Mouse (Mus musculus) G1E (cell line): Measurements from ENCODE around the gene Fut8.

Experiments
- CTCF ChIP-seq: IDR thresholded peaks from 2 replicates; pipeline ENCODE4 v1.5.1; 2012; ENCODE audit warnings: low read depth, low read length, inconsistent platforms, mixed read lengths
- GATA1 ChIP-seq: IDR thresholded peaks from 2 replicates; pipeline ENCODE4 v1.6.1; 2012; ENCODE audit warnings: borderline replicate concordance, low read length, inconsistent platforms, mixed read lengths
- GATA2 ChIP-seq: IDR thresholded peaks from 2 replicates; pipeline ENCODE4 v1.6.1; 2012; ENCODE audit warnings: low read depth, low read length, inconsistent platforms, borderline replicate concordance
- POLR2AphosphoS5 ChIP-seq: IDR thresholded peaks from 2 replicates; pipeline ENCODE4 v1.6.1; 2012; ENCODE audit warnings: low read depth, low read length, inconsistent platforms; ENCODE audit not compliant: insufficient replicate concordance
- TAL1 ChIP-seq: conservative IDR thresholded peaks from 2 replicates; pipeline ENCODE4 v1.6.1; 2012; ENCODE audit warnings: low read depth, low read length, inconsistent platforms, mixed read lengths

DNA sequence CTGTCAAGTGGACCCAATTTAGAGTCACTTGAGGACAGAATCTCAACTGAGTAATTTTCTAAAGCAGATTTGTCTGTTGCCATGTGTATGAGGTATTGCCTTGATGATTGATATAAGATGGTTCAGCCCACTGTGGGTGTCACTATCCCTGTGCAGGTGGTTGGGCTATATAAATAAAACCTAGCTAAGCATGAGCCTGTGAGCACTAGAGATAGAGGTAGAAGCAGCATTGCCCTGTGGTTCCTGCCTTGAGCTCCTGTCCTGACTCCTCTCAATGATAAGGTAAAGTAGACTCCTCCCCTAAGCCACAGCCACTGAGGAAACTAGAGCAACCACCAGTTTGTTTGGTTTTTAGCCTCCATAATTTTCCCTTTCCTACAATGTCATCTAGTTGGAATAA is 191.5 kb downstream of the Fut8 start:
- no peak for TF ChIP-seq CTCF
- no peak for TF ChIP-seq GATA2
- TF ChIP-seq POLR2AphosphoS5, result no peak
- TF ChIP-seq GATA1, result no peak
- no peak for TF ChIP-seq TAL1
